Mouse (Mus musculus): ENCODE results near the gene Gamt.

- TF ChIP-seq CTCF (IDR thresholded peaks at IDR 0.05), result no peak
- no peak for TF ChIP-seq EP300 (IDR thresholded peaks at IDR 0.05; ENCODE audit: insufficient read depth, low read depth, low read length)
- no peak for TF ChIP-seq POLR2A (IDR thresholded peaks at IDR 0.05; ENCODE audit: insufficient read depth, low read depth, low read length)
Observed at GRCm38 (mm10) chr10:80265149-80265486, 4.3 kb upstream of the Gamt start.
